Mouse (Mus musculus): ENCODE results near the gene Olfr1188.
"Not testable (repeated sequence)": the region's sequence is repeated elsewhere in the genome, so short reads cannot be mapped to it uniquely, and the experiment has no call there.

Olfr1188 gene

DNA sequence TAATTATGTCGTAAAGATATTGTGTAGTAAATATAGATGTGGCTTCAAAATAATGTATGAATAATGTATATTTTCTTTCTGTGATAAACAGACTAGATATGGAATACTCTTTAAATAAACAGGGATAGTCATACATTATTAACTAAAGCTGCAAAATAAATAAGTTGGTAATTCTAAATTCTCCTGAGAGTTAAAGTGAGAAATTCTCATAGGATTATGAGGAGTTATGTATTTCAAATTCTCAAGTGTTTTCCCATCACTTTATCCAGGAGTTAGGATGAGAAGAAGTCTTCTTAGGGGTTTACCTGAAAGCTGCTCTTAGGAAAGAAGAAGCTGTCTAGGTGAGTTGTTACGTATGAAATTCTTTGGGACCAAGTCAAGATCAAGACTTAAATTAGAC lies at the start of gene Olfr1188:
Olfr1188 (plus strand) TSS at position 301 of the 400 bp plus-strand sequence.
- DNase-seq (ENCODE audit: low spot score) = no peak

GRCm38 (mm10) chr2:88518251-88518650 lies 38.5 kb upstream of the Olfr1188 start, which contains the start of gene Olfr1186:
TSS of gene Olfr1186 (plus strand) at chr2:88518551.
- DNase-seq (ENCODE audit: low spot score) = no peak

DNA sequence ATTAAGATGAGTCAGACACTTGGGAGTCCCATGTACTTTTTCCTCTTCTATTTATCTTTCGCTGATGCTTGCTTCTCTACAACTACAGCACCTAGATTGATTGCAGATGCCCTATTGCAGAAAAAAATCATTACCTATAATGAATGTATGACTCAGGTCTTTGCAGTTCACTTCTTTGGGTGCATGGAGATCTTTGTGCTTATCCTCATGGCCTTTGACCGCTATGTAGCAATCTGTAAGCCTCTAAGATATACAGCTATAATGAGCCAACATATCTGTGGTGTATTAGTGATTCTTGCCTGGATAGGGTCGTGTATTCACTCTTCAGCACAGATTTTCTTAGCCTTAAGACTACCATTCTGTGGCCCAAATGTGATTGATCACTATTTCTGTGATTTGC lies 31.0 kb upstream of the Olfr1188 start:
- no peak for DNase-seq (ENCODE audit: low spot score)

DNA sequence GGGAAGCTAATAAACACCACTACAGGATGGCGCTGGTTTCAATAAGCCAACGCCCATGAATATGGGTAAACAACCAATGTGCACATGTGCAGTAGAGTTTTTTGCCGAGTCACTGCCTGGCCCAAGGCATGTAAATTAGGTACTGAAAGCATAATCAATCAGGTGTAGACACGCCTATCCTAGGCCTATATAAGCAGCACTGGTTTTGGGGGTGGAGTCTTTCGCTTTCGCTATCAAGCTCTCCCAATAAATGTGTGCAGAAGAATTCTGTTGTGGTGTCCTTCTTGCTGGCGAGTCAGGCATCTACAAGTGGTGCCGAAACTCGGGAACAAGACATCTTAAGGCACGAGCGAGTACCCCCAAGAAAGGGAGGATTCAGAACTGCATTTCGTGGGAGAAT lies 16.0 kb downstream of the Olfr1188 start:
- DNase-seq (ENCODE audit: low spot score) = not testable (repeated sequence)

DNA sequence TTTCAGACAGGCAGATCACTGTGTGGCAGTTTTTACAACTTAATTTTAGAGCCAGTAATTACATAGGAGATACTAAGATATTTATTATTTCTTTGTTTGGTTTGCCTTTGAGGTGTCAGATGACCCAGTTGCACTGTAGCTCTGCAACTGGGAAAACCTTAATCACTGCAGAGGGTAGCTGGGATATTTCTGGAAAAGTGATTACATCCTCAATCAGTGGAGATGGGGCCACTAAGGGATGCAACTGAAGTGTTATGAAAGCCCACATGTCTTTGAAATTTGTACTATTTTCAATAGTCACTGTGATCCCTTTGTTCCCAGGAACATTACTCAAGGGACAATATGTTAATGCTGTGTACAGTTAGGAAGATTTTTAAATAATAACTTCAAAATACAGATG lies 29.4 kb downstream of the Olfr1188 start, which contains the start of gene Olfr1189:
Olfr1189 (plus strand) TSS at position 301 of the 400 bp plus-strand sequence.
- DNase-seq (ENCODE audit: low spot score) = no peak

Measured in urinary bladder, postnatal 14 days (tissue).